Mouse (Mus musculus) left cerebral cortex, adult 18-20 months (tissue): ENCODE measurements around the gene Urod. TPM values are rescaled to one million over a fixed set of nuclear protein-coding genes. Genes with fewer than 3 reads are reported as not detected.

ENCODE experiments used
- DNase-seq, 2 experiments: peaks; one replicate each; pipeline ENCODE4 v3.0.0; 2021 to 2022; ENCODE audit warnings: low spot score in 2 of 2, mixed read lengths in 1 of 2
- long read RNA-seq, 2 experiments: library from polyadenylated mRNA; stranded (forward); transcript quantifications; one replicate each; pipeline ENCODE4 v2.0.0; 2021
- total RNA-seq, 2 experiments: library from RNA; stranded (reverse); gene quantifications; 2 replicates each; pipeline ENCODE4 v1.2.3; 2021

The Urod gene
- total RNA-seq, result 10 to 100 TPM; 63.7 to 68.4 TPM
- long read RNA-seq, experiment 1, transcript Urod-201 (10 exons, 1,489 nt), result major isoform, 60 of 79 reads
- long read RNA-seq, experiment 1, partial matches to known transcripts, result 12 of 79 reads
- long read RNA-seq, experiment 1, other reads (novel, unspliced or antisense), result 5 of 79 reads
- long read RNA-seq, experiment 2, transcript Urod-201 (10 exons, 1,489 nt), result major isoform, 40 of 52 reads
- long read RNA-seq, experiment 2, partial matches to known transcripts, result 12 of 52 reads
- long read RNA-seq, experiment 2, other reads (novel, unspliced or antisense), result 0 of 52 reads

- peak; percentile 93 to 94 for DNase-seq
Observed at GRCm38 (mm10) chr4:116993672-116994621, at the start of gene Urod. Urod (minus strand) TSS chr4:116994413.

GRCm38 (mm10) chr4:117041283-117041721 is 47.1 kb upstream of the Urod start:
- no peak for DNase-seq

- no peak for DNase-seq
Observed at GRCm38 (mm10) chr4:117040791-117041190, 46.6 kb upstream of the Urod start.

DNA sequence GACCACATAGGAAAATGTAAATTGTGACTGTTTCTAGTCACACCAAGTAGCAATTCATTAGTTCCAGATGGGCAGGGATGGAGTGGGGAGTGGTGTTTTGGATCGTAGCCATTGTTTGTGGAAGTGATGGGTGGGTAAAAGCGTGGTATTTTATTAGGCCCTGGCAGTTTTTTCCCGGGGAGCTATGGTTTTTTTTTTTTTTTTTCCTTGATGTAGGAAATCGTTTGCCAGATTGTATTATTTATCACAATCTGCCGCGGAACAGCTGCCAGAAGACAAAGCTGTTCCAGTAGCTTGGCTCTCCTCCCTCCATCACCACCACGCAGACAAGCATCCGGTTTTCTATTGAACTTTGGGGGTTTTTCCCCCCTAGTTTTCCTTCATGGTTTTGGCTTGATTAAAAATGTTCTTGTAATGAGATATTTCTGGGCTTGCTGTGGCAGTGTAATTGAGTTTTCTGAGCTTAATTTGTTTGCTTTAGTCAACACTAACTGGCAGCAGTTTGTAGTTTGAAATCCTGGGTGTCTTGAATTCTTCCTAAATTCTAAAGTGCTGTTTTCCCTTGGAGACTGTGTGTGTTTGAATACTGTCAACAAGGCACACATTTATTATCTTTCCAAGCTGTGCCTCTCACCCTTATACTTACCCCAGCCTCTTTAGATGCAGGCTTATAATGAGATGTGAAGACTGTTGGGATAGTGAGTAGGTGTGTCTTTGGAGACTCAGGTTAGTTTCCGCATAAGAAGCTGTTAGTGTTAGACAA is 45.9 kb upstream of the Urod start:
- DNase-seq, result peak; percentile 13 to 28

GRCm38 (mm10) chr4:117031105-117031504 is 36.9 kb upstream of the Urod start:
- DNase-seq, result no peak

GRCm38 (mm10) chr4:117023469-117023868 is 29.3 kb upstream of the Urod start:
- no peak for DNase-seq

DNA sequence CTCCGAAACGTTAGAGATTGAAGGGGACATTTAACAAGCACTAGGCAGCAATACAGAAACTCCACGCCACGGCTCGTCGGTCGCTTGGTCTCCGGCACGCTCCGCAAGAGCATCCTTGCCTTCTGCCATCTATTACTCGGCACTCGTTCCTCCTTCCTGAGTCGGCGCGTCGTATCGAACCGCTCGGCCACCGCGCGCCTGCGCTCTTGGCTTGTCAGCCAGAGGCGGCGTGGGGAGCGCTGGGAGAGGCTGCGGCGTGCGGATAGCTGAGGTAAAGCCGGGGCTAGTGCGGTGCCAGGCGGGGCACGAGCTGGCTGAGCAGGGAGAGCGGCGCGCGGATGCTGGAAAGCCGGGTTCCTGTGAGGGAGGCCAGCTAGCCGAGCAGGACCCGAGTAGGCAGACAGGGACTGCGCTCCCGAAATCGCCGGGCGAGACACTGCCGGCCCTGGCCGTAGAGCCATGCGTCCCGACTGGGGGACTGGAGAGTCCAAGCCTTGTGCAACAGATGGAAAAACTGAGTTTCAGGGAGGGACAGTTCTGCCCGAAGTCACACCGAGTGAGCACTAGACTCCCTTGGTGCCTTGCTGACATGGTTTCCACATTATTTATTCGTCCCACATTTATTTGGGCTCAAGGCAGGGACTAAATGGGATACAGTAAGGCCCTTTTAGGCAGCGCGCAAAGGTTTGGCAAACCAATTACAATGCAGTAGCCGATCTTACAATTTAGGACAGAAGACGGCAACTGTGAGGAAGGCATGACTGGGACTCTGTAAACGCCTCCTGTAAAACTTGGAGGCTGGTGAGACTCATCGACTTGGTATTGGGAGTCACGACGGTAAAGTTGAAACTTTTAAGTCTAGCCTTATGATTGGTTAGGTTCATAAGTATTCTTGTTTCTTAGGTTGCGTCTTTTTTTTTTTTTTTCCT is 25.3 kb upstream of the Urod start, which contains the start of gene Eif2b3:
Eif2b3 (plus strand) TSS at position 197 of the 929 bp plus-strand sequence.
- DNase-seq, result peak; percentile 91 to 95

- no peak for DNase-seq
Observed at GRCm38 (mm10) chr4:117018327-117018726, 24.1 kb upstream of the Urod start.

GRCm38 (mm10) chr4:117017738-117018137 is 23.5 kb upstream of the Urod start:
- no peak for DNase-seq

GRCm38 (mm10) chr4:117014901-117015415 is 20.7 kb upstream of the Urod start:
- no peak for DNase-seq

DNA sequence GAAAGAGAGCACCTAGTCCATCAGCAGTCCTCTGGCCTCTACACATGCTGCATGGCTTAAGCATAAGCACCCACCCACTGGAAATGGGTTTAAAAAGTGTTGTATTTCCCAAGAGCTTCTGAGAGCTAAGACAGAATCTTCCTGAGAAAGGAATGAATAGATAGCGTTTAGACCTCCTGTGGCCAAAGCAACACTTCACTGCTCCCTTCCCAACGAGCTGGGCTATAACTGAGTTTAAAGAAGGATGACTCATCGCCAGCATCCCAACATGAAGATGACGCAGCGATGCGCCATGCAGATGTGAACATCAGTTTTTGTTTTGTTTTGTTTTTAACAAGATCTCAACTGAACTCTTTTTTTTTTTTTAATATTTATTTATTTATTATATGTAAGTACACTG is 19.4 kb upstream of the Urod start:
- DNase-seq, result no peak

DNA sequence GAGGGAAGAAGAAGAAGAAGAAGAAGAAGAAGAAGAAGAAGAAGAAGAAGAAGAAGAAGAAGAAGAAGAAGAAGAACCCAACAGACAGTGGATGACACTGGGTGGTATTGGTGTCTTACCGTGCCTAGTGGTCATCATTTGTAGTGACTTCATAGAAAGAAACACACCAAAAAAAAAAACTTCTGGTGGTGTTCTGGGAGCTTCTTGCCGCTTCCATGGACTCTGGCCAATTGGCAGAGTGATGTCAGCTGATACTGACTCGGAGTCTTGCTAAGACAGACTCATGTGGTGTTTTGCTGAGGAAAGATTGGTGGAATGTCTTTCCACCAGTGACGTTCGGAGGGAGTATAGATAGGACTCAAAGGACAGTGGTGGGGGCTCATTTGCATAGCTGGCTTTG is 16.0 kb upstream of the Urod start:
- no peak for DNase-seq

DNA sequence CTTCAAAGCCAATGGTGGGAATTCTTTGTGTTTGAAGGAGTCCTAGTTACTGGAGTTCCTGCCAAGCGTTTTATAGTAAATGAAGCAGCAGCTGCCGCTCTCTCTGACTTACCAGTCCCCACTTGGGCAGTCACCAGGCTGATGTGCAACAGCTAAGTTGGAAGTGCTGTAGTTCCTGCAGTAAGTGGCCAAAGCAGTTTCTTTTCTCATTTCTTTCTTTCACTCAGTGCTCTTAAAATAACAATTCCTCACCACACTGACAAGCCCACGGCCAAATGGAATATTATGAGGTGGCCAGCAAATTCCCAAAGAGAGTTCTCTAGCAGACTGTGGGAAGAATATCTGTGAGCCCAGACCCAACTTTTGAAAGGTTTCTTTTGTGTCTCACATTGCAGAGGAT is 12.8 kb upstream of the Urod start:
- no peak for DNase-seq

DNA sequence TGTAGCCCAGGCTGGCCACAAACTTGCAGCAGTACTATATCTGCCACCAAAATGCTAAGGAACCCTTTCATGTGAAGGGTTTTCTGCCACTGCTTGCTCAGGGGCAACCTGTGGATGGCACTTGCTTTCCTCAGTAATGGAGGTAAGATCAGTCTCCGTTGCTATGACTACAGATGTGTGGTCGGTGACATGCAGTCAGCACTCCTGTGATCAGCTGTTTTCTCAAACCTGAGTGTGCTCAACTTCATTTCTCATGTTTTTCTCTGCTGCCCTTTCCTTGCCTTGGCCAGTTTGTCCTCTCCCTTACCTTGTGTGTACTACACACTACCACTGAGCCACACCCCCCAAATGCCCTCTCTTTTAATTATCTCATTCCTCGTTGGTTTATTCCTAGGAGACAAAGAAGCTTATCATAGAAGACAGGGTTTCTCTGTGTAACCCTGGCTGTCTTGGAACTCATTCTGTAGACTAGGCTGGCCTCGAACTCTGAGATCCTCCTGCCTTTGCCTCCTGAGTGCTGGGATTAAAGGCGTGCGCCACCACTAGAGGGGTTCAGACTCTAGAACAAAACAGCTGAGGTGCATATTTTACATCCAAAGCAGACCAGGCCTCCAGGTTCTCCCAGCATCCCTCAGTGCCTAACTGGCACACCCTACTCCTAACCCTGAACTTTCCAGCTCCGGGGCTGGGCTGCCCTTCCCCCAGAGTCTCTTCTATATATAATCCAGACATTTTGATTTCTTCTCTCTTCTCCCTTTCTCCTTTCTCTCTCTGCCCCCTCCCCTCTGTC is 11.6 kb upstream of the Urod start:
- no peak for DNase-seq

- DNase-seq, result no peak
Observed at GRCm38 (mm10) chr4:117004649-117005048, 10.4 kb upstream of the Urod start.

DNA sequence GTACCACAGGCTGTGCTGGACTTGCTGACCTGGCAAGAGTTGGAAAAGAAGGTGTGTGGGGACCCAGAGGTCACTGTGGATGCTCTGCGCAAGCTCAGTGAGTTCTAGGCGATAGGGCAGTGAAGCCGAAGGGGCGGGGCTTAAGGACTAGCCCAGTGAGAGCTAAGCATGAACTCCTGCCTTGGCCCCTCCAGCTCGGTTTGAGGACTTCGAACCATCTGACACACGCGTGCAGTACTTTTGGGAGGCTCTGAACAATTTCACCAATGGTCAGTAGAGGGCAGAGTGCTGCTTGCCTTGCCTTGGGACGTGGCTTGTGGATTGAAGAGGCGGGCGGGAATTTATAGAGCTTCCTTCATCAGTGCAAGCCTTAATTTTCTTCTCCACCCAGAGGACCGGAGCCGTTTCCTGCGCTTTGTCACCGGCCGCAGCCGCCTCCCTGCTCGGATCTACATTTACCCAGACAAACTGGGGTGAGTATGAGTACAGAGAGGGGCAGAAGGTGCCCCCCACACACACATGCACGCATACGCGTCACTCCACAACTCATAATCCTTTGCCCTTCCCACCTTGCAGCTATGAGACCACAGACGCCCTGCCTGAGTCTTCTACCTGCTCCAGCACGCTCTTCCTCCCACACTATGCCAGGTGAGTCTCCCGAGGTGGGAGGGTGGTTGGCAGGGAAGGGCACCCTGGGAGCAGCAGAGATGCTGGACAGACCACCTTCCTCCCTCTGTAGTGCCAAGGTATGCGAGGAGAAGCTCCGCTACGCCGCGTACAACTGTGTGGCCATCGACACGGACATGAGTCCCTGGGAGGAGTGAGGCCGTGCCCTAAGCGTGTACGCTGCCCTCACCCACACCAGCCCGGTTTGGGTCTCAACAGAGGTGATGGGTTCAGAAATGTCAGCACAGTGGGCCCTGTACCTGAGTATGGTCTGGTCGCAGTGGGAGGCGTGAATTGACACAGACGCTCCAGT is 8.6 kb upstream of the Urod start:
- DNase-seq, result peak; percentile 66 to 68

DNA sequence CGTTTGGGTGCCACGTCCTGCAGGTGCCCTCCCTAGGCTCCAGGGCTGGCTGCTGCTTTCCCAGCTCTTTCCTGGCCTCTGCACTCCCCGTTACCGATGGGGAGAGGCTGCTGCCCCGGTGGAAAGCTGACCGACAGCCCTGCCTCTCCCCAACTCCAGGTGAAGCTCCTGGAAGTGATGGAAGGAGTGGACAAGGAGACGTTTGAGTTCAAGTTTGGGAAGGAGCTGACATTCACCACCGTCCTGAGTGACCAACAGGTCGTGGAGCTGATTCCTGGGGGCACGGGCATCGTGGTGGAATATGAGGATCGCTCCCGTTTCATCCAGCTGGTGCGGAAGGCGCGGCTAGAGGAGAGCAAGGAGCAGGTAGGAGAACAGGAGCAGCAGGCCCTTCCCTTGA is 7.7 kb upstream of the Urod start:
- no peak for DNase-seq
